Mouse (Mus musculus): Measurements from ENCODE around the gene Olfr635. TPM values are rescaled to one million over a fixed set of nuclear protein-coding genes. Genes with fewer than 3 reads are reported as not detected.

Gene Olfr635
- polyA plus RNA-seq, 1 experiment from 2014 or later, result 0.01 TPM

- Histone ChIP-seq H3K27ac (replicated peaks) (no peak within 1 kb of the TSS), H3K4me3 (no peak within 1 kb of the TSS), H3K27me3 (ENCODE audit: low read depth, poor library complexity, severe bottlenecking) (no peaks in the 10 kb centered on the region), H3K4me1 (no peaks in the 10 kb centered on the region), H3K36me3 (no peaks in the 10 kb centered on the region), H3K9me3 (replicated peaks) (no peaks in the 10 kb centered on the region)
- 74% methylated on average over 1 of the region's 1 CpGs for WGBS
- no peak for DNase-seq (ENCODE audit: low spot score)
Observed at GRCm38 (mm10) chr7:104035145-104035544, 64.2 kb downstream of the Olfr635 start, which contains the start of gene Olfr641. Olfr641 (plus strand) TSS chr7:104035445.

Other genes with a start within 250 kb of the Olfr635 start
- gene Olfr628, start 240.8 kb upstream of the Olfr635 start, polyA plus RNA-seq (2016; fragmentation: Nextera tagmentation; extraction: Ambion mirVana), result not detected in 2 replicates
- not detected in 2 replicates for gene Olfr629, start 226.2 kb upstream of the Olfr635 start, polyA plus RNA-seq (2016; fragmentation: Nextera tagmentation; extraction: Ambion mirVana)
- not detected in 2 replicates for gene Olfr630, start 213.8 kb upstream of the Olfr635 start, polyA plus RNA-seq (2016; fragmentation: Nextera tagmentation; extraction: Ambion mirVana)
- gene Olfr69, start 199.6 kb upstream of the Olfr635 start, polyA plus RNA-seq (2016; fragmentation: Nextera tagmentation; extraction: Ambion mirVana), result not detected in 2 replicates
- not detected in 2 replicates for gene Olfr68, start 191.5 kb upstream of the Olfr635 start, polyA plus RNA-seq (2016; fragmentation: Nextera tagmentation; extraction: Ambion mirVana)
- gene Olfr67, start 179.3 kb upstream of the Olfr635 start, polyA plus RNA-seq (2016; fragmentation: Nextera tagmentation; extraction: Ambion mirVana), result not detected in 2 replicates
- 191 and 345 TPM in 2 replicates for gene Hbb-bt, start 157.2 kb upstream of the Olfr635 start, polyA plus RNA-seq (2016; fragmentation: Nextera tagmentation; extraction: Ambion mirVana)
- gene Hbb-bs, start 143.1 kb upstream of the Olfr635 start, polyA plus RNA-seq (2016; fragmentation: Nextera tagmentation; extraction: Ambion mirVana), result 74.3 and 117 TPM in 2 replicates
- gene Hbb-bh2, start 130.6 kb upstream of the Olfr635 start, polyA plus RNA-seq (2016; fragmentation: Nextera tagmentation; extraction: Ambion mirVana), result 0.23 TPM in 1 of 2 replicates, not detected in the other
- gene Hbb-bh1, start 128.0 kb upstream of the Olfr635 start, polyA plus RNA-seq (2016; fragmentation: Nextera tagmentation; extraction: Ambion mirVana), result 3,029 and 4,275 TPM in 2 replicates
- 7,838 and 8,555 TPM in 2 replicates for gene Hbb-y, start 117.9 kb upstream of the Olfr635 start, polyA plus RNA-seq (2016; fragmentation: Nextera tagmentation; extraction: Ambion mirVana)
- not detected in 2 replicates for gene Olfr66, start 84.9 kb upstream of the Olfr635 start, polyA plus RNA-seq (2016; fragmentation: Nextera tagmentation; extraction: Ambion mirVana)
- not detected in 2 replicates for gene Olfr64, start 76.7 kb upstream of the Olfr635 start, polyA plus RNA-seq (2016; fragmentation: Nextera tagmentation; extraction: Ambion mirVana)
- gene Olfr65, start 67.7 kb upstream of the Olfr635 start, polyA plus RNA-seq (2016; fragmentation: Nextera tagmentation; extraction: Ambion mirVana), result not detected in 2 replicates
- gene Olfr631, start 42.3 kb upstream of the Olfr635 start, polyA plus RNA-seq (2016; fragmentation: Nextera tagmentation; extraction: Ambion mirVana), result not detected in 2 replicates
- not detected in 2 replicates for gene Olfr632, start 36.8 kb upstream of the Olfr635 start, polyA plus RNA-seq (2016; fragmentation: Nextera tagmentation; extraction: Ambion mirVana)
- not detected in 2 replicates for gene Olfr633, start 26.7 kb upstream of the Olfr635 start, polyA plus RNA-seq (2016; fragmentation: Nextera tagmentation; extraction: Ambion mirVana)
- gene Olfr638, start 27.6 kb downstream of the Olfr635 start, polyA plus RNA-seq (2016; fragmentation: Nextera tagmentation; extraction: Ambion mirVana), result not detected in 2 replicates
- gene Olfr639, start 46.2 kb downstream of the Olfr635 start, polyA plus RNA-seq (2016; fragmentation: Nextera tagmentation; extraction: Ambion mirVana), result not detected in 2 replicates
- not detected in 2 replicates for gene Olfr640, start 54.4 kb downstream of the Olfr635 start, polyA plus RNA-seq (2016; fragmentation: Nextera tagmentation; extraction: Ambion mirVana)
- gene Olfr641, start 64.3 kb downstream of the Olfr635 start, polyA plus RNA-seq (2016; fragmentation: Nextera tagmentation; extraction: Ambion mirVana), result not detected in 2 replicates
- gene Olfr642, start 81.5 kb downstream of the Olfr635 start, polyA plus RNA-seq (2016; fragmentation: Nextera tagmentation; extraction: Ambion mirVana), result not detected in 2 replicates
- gene 4930516K23Rik, start 90.3 kb downstream of the Olfr635 start, polyA plus RNA-seq (2016; fragmentation: Nextera tagmentation; extraction: Ambion mirVana), result not detected in 2 replicates
- gene Olfr644, start 100.7 kb downstream of the Olfr635 start, polyA plus RNA-seq (2016; fragmentation: Nextera tagmentation; extraction: Ambion mirVana), result not detected in 2 replicates
- gene Olfr645, start 114.3 kb downstream of the Olfr635 start, polyA plus RNA-seq (2016; fragmentation: Nextera tagmentation; extraction: Ambion mirVana), result not detected in 2 replicates
- not detected in 2 replicates for gene Olfr646, start 133.7 kb downstream of the Olfr635 start, polyA plus RNA-seq (2016; fragmentation: Nextera tagmentation; extraction: Ambion mirVana)
- gene Ubqln5, start 158.7 kb downstream of the Olfr635 start, polyA plus RNA-seq (2016; fragmentation: Nextera tagmentation; extraction: Ambion mirVana), result not detected in 2 replicates
- not detected in 2 replicates for gene Olfr643, start 166.3 kb downstream of the Olfr635 start, polyA plus RNA-seq (2016; fragmentation: Nextera tagmentation; extraction: Ambion mirVana)
- gene Ubqln3, start 172.1 kb downstream of the Olfr635 start, polyA plus RNA-seq (2016; fragmentation: Nextera tagmentation; extraction: Ambion mirVana), result not detected in 2 replicates
- not detected in 2 replicates for gene Ubqlnl, start 179.4 kb downstream of the Olfr635 start, polyA plus RNA-seq (2016; fragmentation: Nextera tagmentation; extraction: Ambion mirVana)
- gene Olfm5, start 193.7 kb downstream of the Olfr635 start, polyA plus RNA-seq (2016; fragmentation: Nextera tagmentation; extraction: Ambion mirVana), result not detected in 2 replicates
- 0.21 and 0.29 TPM in 2 replicates for gene Olfr648, start 212.2 kb downstream of the Olfr635 start, polyA plus RNA-seq (2016; fragmentation: Nextera tagmentation; extraction: Ambion mirVana)
- gene Olfr649, start 224.8 kb downstream of the Olfr635 start, polyA plus RNA-seq (2016; fragmentation: Nextera tagmentation; extraction: Ambion mirVana), result not detected in 2 replicates
- 3.6 and 4.9 TPM in 2 replicates for gene Trim6, start 247.6 kb downstream of the Olfr635 start, polyA plus RNA-seq (2016; fragmentation: Nextera tagmentation; extraction: Ambion mirVana)